Mouse (Mus musculus): Measurements from ENCODE around the gene Atf3. TPM values are rescaled to one million over a fixed set of nuclear protein-coding genes. Genes with fewer than 3 reads are reported as not detected.

Atf3 gene
- polyA plus RNA-seq (2017; shearing (Covaris generic)) = not detected

GRCm38 (mm10) chr1:191217939-191218338 lies at the start of gene Atf3:
Gene Atf3 (minus strand): TSS chr1:191218039.

GRCm38 (mm10) chr1:191164717-191165116 lies 53.1 kb downstream of the Atf3 start, which contains the start of gene Fam71a:
Gene Fam71a (minus strand): TSS chr1:191164817.

Other genes starting within 250 kb of the Atf3 start
- 0.11 TPM for gene Vash2, start 238.7 kb downstream of the Atf3 start, polyA plus RNA-seq (2017; shearing (Covaris generic))
- gene Flvcr1, start 191.9 kb downstream of the Atf3 start, polyA plus RNA-seq (2017; shearing (Covaris generic)) = 4.7 TPM
- not detected for gene Spata45, start 181.4 kb downstream of the Atf3 start, polyA plus RNA-seq (2017; shearing (Covaris generic))
- 12.9 TPM for gene Tatdn3, start 155.1 kb downstream of the Atf3 start, polyA plus RNA-seq (2017; shearing (Covaris generic))
- 2.5 TPM for gene Nsl1, start 155.0 kb downstream of the Atf3 start, polyA plus RNA-seq (2017; shearing (Covaris generic))
- gene Batf3, start 120.2 kb downstream of the Atf3 start, polyA plus RNA-seq (2017; shearing (Covaris generic)) = not detected
- not detected for gene Fam71a, start 53.2 kb downstream of the Atf3 start, polyA plus RNA-seq (2017; shearing (Covaris generic))
- 2.4 TPM for gene Nenf, start 100.2 kb upstream of the Atf3 start, polyA plus RNA-seq (2017; shearing (Covaris generic))
- 29.4 TPM for gene Tmem206, start 107.9 kb upstream of the Atf3 start, polyA plus RNA-seq (2017; shearing (Covaris generic))
- 24.9 TPM for gene Ppp2r5a, start 185.2 kb upstream of the Atf3 start, polyA plus RNA-seq (2017; shearing (Covaris generic))

All from CD4-positive, CD25-positive, alpha-beta regulatory T cell, adult 9 weeks (primary cell).